Mouse (Mus musculus) layer of hippocampus, postnatal 10 days (tissue): Measurements from ENCODE around the gene Olfr548-ps1. TPM values are rescaled to one million over a fixed set of nuclear protein-coding genes. Genes with fewer than 3 reads are reported as not detected.

ENCODE experiments used
- DNase-seq, 2 experiments: peaks; one replicate each; pipeline ENCODE4 v3.0.0; 2021; ENCODE audit warnings: low spot score in 2 of 2
- total RNA-seq, 2 experiments: library from RNA; stranded (reverse); gene quantifications; 2 replicates each; pipeline ENCODE4 v1.2.3; 2021

The Olfr548-ps1 gene
- total RNA-seq, 2 experiments from 2014 or later, result not detected

GRCm38 (mm10) chr7:102573174-102573830, 32.6 kb downstream of the Olfr548-ps1 start:
- DNase-seq, result no peak

- no peak for DNase-seq
These were observed 35.3 kb downstream of the Olfr548-ps1 start for GRCm38 (mm10) chr7:102575998-102576397.

GRCm38 (mm10) chr7:102591786-102592185, 51.1 kb downstream of the Olfr548-ps1 start, which contains the start of gene Olfr551:
Gene Olfr551 (minus strand): TSS chr7:102591886.
- DNase-seq, result no peak

Other genes with a start within 250 kb of the Olfr548-ps1 start
- 10 to 100 TPM; 15.6 to 18.8 TPM for gene Rrm1, start 99.2 kb upstream of the Olfr548-ps1 start, total RNA-seq
- gene Olfr543, start 59.2 kb upstream of the Olfr548-ps1 start, total RNA-seq, result not detected
- not detected for gene Olfr544, start 52.6 kb upstream of the Olfr548-ps1 start, total RNA-seq
- gene Olfr545, start 41.3 kb upstream of the Olfr548-ps1 start, total RNA-seq, result not detected
- gene Olfr547, start 6.1 kb upstream of the Olfr548-ps1 start, total RNA-seq, result not detected
- gene Olfr549, start 9.0 kb downstream of the Olfr548-ps1 start, total RNA-seq, result not detected
- 1 to 10 TPM; 2.4 to 3.2 TPM for gene Trim21, start 24.6 kb downstream of the Olfr548-ps1 start, total RNA-seq
- gene Olfr550, start 30.5 kb downstream of the Olfr548-ps1 start, total RNA-seq, result 1 to 10 TPM in 1 of 2 experiments, under 1 TPM in 1; 0.94 to 2.7 TPM
- not detected for gene Olfr551, start 51.0 kb downstream of the Olfr548-ps1 start, total RNA-seq
- under 1 TPM; 0.13 to 0.18 TPM for gene Olfr552, start 56.9 kb downstream of the Olfr548-ps1 start, total RNA-seq
- not detected for gene Olfr553, start 77.3 kb downstream of the Olfr548-ps1 start, total RNA-seq
- gene Olfr554, start 97.5 kb downstream of the Olfr548-ps1 start, total RNA-seq, result not detected
- not detected for gene Olfr555, start 117.9 kb downstream of the Olfr548-ps1 start, total RNA-seq
- gene Olfr556, start 124.0 kb downstream of the Olfr548-ps1 start, total RNA-seq, result not detected
- 1 to 10 TPM; 6.2 to 7.5 TPM for gene Trim68, start 146.4 kb downstream of the Olfr548-ps1 start, total RNA-seq
- gene Olfr557, start 155.0 kb downstream of the Olfr548-ps1 start, total RNA-seq, result not detected
- under 1 TPM; 0.34 to 0.49 TPM for gene Olfr558, start 161.3 kb downstream of the Olfr548-ps1 start, total RNA-seq
- not detected for gene Olfr33, start 178.2 kb downstream of the Olfr548-ps1 start, total RNA-seq
- not detected for gene Olfr559, start 186.6 kb downstream of the Olfr548-ps1 start, total RNA-seq
- not detected for gene Olfr560, start 218.5 kb downstream of the Olfr548-ps1 start, total RNA-seq
- gene Olfr78, start 218.6 kb downstream of the Olfr548-ps1 start, total RNA-seq, result under 1 TPM; 0.23 to 0.76 TPM
- gene Olfr561, start 230.3 kb downstream of the Olfr548-ps1 start, total RNA-seq, result not detected